Mouse (Mus musculus) small intestine, adult 2 months (tissue): Measurements from ENCODE around the gene Marveld2. TPM values are rescaled to one million over a fixed set of nuclear protein-coding genes. Genes with fewer than 3 reads are reported as not detected.

Experiments used
- H3K27ac ChIP-seq: fragments of 200-500 bp; 2 replicates; pipeline ENCODE4 v1.5.1; 2012; ENCODE audit warnings: low read depth, low read length, control low read depth, inconsistent platforms; ENCODE audit not compliant: insufficient read depth
- H3K27me3 ChIP-seq: fragments of 200-500 bp; 2 replicates; pipeline ENCODE4 v1.6.1; 2012; ENCODE audit warnings: mild to moderate bottlenecking, moderate library complexity, low read length, inconsistent platforms; ENCODE audit not compliant: control insufficient read depth, insufficient read depth
- H3K36me3 ChIP-seq: fragments of 200-500 bp; 2 replicates; pipeline ENCODE4 v1.6.1; 2012; ENCODE audit warnings: mild to moderate bottlenecking, low read length, control low read depth, inconsistent platforms; ENCODE audit not compliant: control insufficient read depth, insufficient read depth
- H3K4me1 ChIP-seq: fragments of 200-500 bp; 2 replicates; pipeline ENCODE4 v1.6.1; 2012; ENCODE audit warnings: low read length, inconsistent platforms, mixed read lengths; ENCODE audit not compliant: control insufficient read depth, insufficient read depth, insufficient read length
- H3K4me3 ChIP-seq: fragments of 200-500 bp; 2 replicates; pipeline ENCODE4 v1.5.1; 2012; ENCODE audit warnings: low read depth, mild to moderate bottlenecking, control low read depth, inconsistent platforms, low read length, moderate library complexity
- CTCF ChIP-seq: fragments of 200-500 bp; IDR thresholded peaks from 2 replicates; pipeline ENCODE4 v1.5.1; 2012; ENCODE audit warnings: low read depth, mild to moderate bottlenecking, control low read depth, inconsistent platforms, low read length, moderate library complexity, mixed read lengths; ENCODE audit not compliant: insufficient replicate concordance, insufficient read length; ENCODE audit errors: extremely low read depth
- POLR2A ChIP-seq: fragments of 200-500 bp; IDR thresholded peaks from 2 replicates; pipeline ENCODE4 v1.6.1; 2012; ENCODE audit warnings: low read depth, mild to moderate bottlenecking, control low read depth, inconsistent platforms, low read length, moderate library complexity
- WGBS: fragments of 180-500 bp; shearing (Covaris S2); methylation state at CpG from one replicate; pipeline ENCODE4 v1.1.7; 2018; 5-methylcytosine and 5-hydroxymethylcytosine counted together
- polyA plus RNA-seq: library from polyadenylated mRNA; depleted of rRNA; stranded (reverse); fragments of >200 nt; gene quantifications from 2 replicates; pipeline ENCODE4 v1.2.3, GENCODE M21; 2012

Marveld2 gene
- polyA plus RNA-seq, 1 experiment: 18.3 TPM

GRCm38 (mm10) chr13:100642471-100643209, 25.9 kb upstream of the Marveld2 start:
- TF ChIP-seq CTCF (no peak), POLR2A (no peak)
- Histone ChIP-seq H3K4me3 (no peak overlapping the region), H3K27me3 (no peaks in the 10 kb centered on the region), H3K4me1 (no peaks in the 10 kb centered on the region), H3K27ac (no peak overlapping the region), H3K36me3 (peaks cover 57% of the 10 kb centered on the region)
- WGBS: 80% methylated on average over 4 of the region's 4 CpGs

DNA sequence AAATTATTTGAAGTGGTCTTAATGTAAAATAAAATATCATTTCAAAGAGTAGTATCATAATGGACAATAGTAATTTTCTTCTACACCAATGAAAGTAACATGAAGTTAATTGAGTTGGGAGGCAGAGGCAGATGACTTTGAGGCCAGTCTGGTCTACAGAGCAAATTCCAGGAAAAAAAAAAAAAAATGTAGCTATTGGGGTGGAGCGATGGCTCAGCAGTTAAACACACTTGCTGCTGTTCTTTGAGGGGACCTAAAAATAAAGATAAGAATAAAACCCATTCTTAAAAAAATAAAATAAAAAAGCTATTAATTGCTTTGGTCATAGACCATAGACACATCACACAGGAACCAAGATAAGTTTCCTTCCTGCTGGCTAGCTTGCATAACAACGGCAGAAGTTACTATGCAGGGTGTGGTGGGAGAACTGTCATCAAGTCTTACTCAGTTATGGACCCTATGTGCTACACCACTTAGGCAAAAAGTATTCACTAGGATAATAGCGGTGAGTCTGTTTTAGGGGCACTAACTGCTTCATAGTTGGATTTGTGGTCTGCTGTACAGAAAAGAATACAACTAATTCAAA, 17.4 kb upstream of the Marveld2 start:
- H3K27me3 ChIP-seq: no peaks in the 10 kb centered on the region
- H3K4me3 ChIP-seq: no peak overlapping the region
- peaks cover 58% of the 10 kb centered on the region for H3K36me3 ChIP-seq
- no peak for TF ChIP-seq POLR2A
- TF ChIP-seq CTCF: no peak
- 91% methylated on average over 3 of the region's 3 CpGs for WGBS
- no peaks in the 10 kb centered on the region for H3K4me1 ChIP-seq
- no peak overlapping the region for H3K27ac ChIP-seq

- Histone ChIP-seq H3K4me3 (no peak overlapping the region), H3K27ac (no peak overlapping the region), H3K36me3 (peaks cover 35% of the 10 kb centered on the region), H3K27me3 (no peaks in the 10 kb centered on the region), H3K4me1 (no peaks in the 10 kb centered on the region)
- 79% methylated on average over 4 of the region's 4 CpGs for WGBS
- TF ChIP-seq POLR2A (no peak), CTCF (no peak)
Observed at GRCm38 (mm10) chr13:100622241-100622640, 5.5 kb upstream of the Marveld2 start.

DNA sequence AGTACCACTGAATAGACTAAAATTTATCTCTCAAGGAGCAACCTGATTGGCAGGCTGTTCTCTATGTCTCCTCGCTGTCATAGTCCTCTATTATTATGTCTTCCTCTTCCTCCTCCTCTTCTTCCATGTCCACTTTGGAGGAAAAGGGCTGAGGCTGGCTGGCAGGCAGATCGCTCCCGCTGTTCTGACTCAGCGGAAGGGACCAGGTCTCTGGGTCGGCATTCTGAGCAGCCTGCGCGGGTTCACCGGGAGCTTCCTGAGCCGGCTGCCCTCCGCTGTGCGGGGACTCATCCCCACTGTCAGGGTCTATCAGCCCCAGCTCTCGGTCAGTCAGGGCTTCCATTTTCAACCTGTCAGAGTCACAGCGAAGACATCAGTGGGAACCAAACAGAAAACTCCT, 812 bp upstream of the Marveld2 start:
- Histone ChIP-seq H3K4me3 (no peak overlapping the region), H3K27ac (no peak overlapping the region), H3K27me3 (no peaks in the 10 kb centered on the region), H3K4me1 (no peaks in the 10 kb centered on the region; the same call in 1 of the 2 replicates), H3K36me3 (peaks cover 14% of the 10 kb centered on the region)
- TF ChIP-seq CTCF: no peak
- TF ChIP-seq POLR2A: no peak
- 89% methylated on average over 13 of the region's 13 CpGs for WGBS

DNA sequence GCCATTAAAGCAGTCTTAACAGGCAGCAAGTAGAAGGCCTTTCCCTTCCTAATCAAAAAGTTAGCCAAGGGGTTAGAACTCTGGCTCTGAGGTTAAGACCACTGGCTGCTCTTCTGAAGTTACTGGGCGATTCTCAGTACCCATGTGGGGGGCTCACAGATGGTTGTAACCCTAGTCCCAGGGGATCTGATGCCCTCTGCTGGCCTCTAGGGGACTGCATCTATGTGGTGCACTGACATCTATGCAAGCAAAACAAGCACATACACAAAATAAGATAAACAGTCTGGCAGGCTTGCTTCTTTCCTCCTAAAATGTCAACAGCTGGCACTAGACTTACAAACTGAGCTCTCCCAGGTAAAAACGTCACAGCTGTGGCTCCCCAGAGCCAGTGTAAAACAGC, 3.9 kb downstream of the Marveld2 start:
- Histone ChIP-seq H3K4me1 (no peaks in the 10 kb centered on the region; the same call in 1 of the 2 replicates), H3K27ac (no peak overlapping the region), H3K36me3 (peaks cover 21% of the 10 kb centered on the region), H3K4me3 (no peak overlapping the region), H3K27me3 (no peaks in the 10 kb centered on the region)
- WGBS: 60% methylated on average over 2 of the region's 2 CpGs
- peak; percentile 38; the same call in 1 of the 2 replicates for TF ChIP-seq CTCF
- TF ChIP-seq POLR2A: no peak

- no peak overlapping the region for H3K27ac ChIP-seq
- no peak for TF ChIP-seq CTCF
- no peak for TF ChIP-seq POLR2A
- peaks cover 25% of the 10 kb centered on the region for H3K36me3 ChIP-seq
- no peaks in the 10 kb centered on the region for H3K27me3 ChIP-seq
- H3K4me3 ChIP-seq: no peak overlapping the region
- H3K4me1 ChIP-seq: peaks cover 2% of the 10 kb centered on the region; the same call in 1 of the 2 replicates
- WGBS: 95% methylated on average over 10 of the region's 10 CpGs
Observed at GRCm38 (mm10) chr13:100612251-100612650, 4.5 kb downstream of the Marveld2 start.

DNA sequence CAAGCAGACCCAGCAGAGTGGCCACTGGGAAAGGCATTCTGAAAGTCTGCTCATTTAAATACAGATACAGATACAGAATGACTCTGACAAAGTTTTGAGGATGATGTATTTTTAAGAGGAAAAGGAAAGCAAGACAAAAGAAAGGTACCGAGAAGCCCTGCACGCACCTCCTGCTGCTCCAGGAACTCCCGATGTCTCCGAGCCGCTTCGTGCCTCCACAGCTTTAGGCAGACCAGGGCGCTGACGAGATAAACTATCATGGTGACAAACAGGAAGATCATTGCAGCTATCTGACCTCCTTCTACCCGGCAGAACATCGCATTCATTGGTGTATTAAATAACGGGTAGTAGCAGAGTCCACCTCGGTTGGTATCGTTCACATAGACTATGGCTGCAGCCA, 5.5 kb downstream of the Marveld2 start:
- Histone ChIP-seq H3K27me3 (no peaks in the 10 kb centered on the region), H3K27ac (no peak overlapping the region), H3K4me1 (peaks cover 11% of the 10 kb centered on the region; the same call in 1 of the 2 replicates), H3K4me3 (no peak overlapping the region), H3K36me3 (peaks cover 26% of the 10 kb centered on the region)
- 95% methylated on average over 13 of the region's 13 CpGs for WGBS
- TF ChIP-seq CTCF (no peak), POLR2A (no peak)
